Mouse (Mus musculus): ENCODE results near the gene Uck2.

Uck2 gene

DNA sequence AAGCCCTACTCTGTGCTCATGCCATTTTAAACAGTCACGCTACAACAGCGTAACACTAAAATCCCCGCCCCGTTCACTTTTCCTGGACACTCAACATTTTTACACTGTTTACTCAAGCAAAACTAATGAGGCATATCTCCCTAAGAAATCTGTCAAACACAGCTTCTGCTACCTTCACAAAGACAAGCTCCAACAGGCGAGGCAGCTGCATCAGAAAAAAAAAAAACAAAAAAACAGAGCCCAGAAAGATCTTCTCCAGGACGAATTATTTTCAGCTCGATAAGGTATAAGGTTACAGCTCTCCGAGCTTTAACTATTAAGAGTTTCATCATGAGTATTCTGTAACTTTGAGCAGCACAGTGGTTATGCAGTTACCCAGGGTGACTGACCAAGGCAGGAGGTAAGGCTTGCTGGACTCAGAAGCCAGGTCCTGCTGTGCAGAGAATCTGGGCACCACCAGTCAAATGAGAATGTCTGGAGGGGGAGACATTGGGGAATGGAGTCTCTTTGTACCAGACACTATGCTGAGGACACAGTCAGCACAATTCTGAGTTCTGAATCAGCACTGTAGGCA is 79.9 kb downstream of the Uck2 start:
- DNase-seq = no peak

- no peak for DNase-seq
These were observed 80.7 kb downstream of the Uck2 start for GRCm38 (mm10) chr1:167204421-167204820.

DNA sequence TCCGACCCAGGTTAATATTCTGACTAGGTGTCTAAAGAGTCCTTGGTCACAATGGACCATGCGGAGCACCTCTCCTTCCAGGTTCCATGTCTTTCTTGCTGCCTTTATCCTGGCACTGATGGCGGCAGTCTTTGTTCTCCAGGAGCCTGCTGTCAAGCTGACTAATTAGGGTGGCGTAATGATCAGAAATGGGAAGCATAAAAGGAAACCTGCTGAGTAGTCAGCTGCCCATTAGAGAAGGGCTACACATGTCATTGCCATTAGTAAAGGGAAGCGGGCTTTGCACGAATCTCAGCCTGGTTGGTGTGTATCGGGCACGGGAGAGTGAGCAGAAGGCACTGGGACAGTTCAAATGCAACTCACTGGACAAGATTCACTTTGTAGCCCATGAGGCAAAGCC is 90.4 kb downstream of the Uck2 start:
- no peak for DNase-seq

GRCm38 (mm10) chr1:167187791-167188190 is 97.3 kb downstream of the Uck2 start:
- DNase-seq = no peak

GRCm38 (mm10) chr1:167181919-167182616 is 103.1 kb downstream of the Uck2 start:
- no peak for DNase-seq

Data from spleen, adult 18-20 months (tissue).